Mouse (Mus musculus): Measurements from ENCODE around the gene 4931409K22Rik.

DNA sequence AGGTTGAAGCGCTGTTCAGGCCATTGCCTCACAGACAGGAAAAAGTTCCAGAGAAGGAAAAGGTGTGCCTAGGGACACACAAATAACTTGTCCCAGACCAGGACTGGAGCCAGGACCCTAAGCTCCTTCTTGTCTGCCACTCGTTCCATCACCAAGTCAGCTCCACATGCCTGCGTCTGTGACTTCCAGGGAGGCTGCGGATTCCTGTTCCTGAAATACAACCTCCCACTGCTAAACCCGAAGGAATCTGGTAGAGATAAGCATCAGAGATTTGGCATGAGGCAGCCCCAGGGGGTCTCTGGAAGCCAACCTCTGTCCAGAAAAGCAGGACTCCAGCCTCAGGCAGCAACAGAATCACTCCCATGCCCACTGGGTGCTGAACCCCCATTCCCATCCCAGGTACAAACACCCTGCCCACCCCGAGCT, 15.5 kb downstream of the 4931409K22Rik start:
- TF ChIP-seq NRF1 (IDR thresholded peaks at IDR 0.05; ENCODE audit: low read depth, low read length) (no peak), POLR2A (IDR thresholded peaks at IDR 0.05; ENCODE audit: low read depth, low read length) (no peak), CTCF (conservative IDR thresholded peaks at IDR 0.05 in 1 of 2, IDR thresholded peaks at IDR 0.05 in 1 of 2; ENCODE audit: low read depth in 2 of 2, low read length in 2 of 2) (no peak), KAT2A (IDR thresholded peaks at IDR 0.05; ENCODE audit: insufficient replicate concordance, low read length) (no peak), EP300 (IDR thresholded peaks at IDR 0.05; ENCODE audit: low read length) (no peak), MYC (IDR thresholded peaks at IDR 0.05; ENCODE audit: low read depth, low read length) (no peak), MAZ (IDR thresholded peaks at IDR 0.05; ENCODE audit: low read depth, low read length) (no peak)

All from CH12.LX (cell line).